Mouse (Mus musculus) ES-Bruce4 (cell line): ENCODE results near the gene Fam19a4. TPM values are rescaled to one million over a fixed set of nuclear protein-coding genes. Genes with fewer than 3 reads are reported as not detected.

ENCODE experiments used
- H3K27ac ChIP-seq: 2 replicates; pipeline ENCODE4 v1.5.1; 2012; ENCODE audit warnings: low read length, inconsistent platforms; ENCODE audit not compliant: insufficient read depth
- H3K27me3 ChIP-seq: 2 replicates; pipeline ENCODE4 v1.6.1; 2012; ENCODE audit warnings: mild to moderate bottlenecking, low read length, inconsistent platforms; ENCODE audit not compliant: control insufficient read depth, poor library complexity, insufficient read depth, severe bottlenecking
- H3K36me3 ChIP-seq: 2 replicates; pipeline ENCODE4 v1.6.1; 2012; ENCODE audit warnings: inconsistent platforms, mild to moderate bottlenecking, low read length, moderate library complexity; ENCODE audit not compliant: control insufficient read depth, poor library complexity, insufficient read depth, severe bottlenecking
- H3K4me1 ChIP-seq: one replicate; pipeline ENCODE4 v1.8.1; 2011; ENCODE audit warnings: low read length; ENCODE audit not compliant: control insufficient read depth, insufficient read depth
- H3K4me3 ChIP-seq: 2 replicates; pipeline ENCODE4 v1.5.1; 2011; ENCODE audit warnings: low read depth, mild to moderate bottlenecking, low read length
- H3K9ac ChIP-seq: 2 replicates; pipeline ENCODE4 v1.6.1; 2012; ENCODE audit warnings: low read depth, mild to moderate bottlenecking, inconsistent platforms; ENCODE audit not compliant: poor library complexity, severe bottlenecking
- H3K9me3 ChIP-seq: replicated peaks from 2 replicates; pipeline ENCODE4 v1.6.1; 2012; ENCODE audit warnings: mild to moderate bottlenecking, low read length, inconsistent platforms; ENCODE audit not compliant: control insufficient read depth, poor library complexity, insufficient read depth, severe bottlenecking
- CTCF ChIP-seq: IDR thresholded peaks from one replicate; pipeline ENCODE4 v1.8.1; 2011; ENCODE audit warnings: low read depth, low read length
- EP300 ChIP-seq: IDR thresholded peaks from 2 replicates; pipeline ENCODE4 v1.6.1; 2011; ENCODE audit warnings: low read depth, low read length; ENCODE audit not compliant: insufficient read depth
- POLR2A ChIP-seq: IDR thresholded peaks from one replicate; pipeline ENCODE4 v1.8.1; 2011; ENCODE audit warnings: low read length; ENCODE audit not compliant: insufficient read depth
- polyA plus RNA-seq: library from polyadenylated mRNA; stranded (reverse); fragments of >200 nt; gene quantifications from 2 replicates; pipeline ENCODE4 v1.2.4, GENCODE M21; 2011; ENCODE audit warnings: low read depth; ENCODE audit not compliant: missing spikeins, insufficient read depth, insufficient read length

The Fam19a4 gene
- polyA plus RNA-seq, 1 experiment = not detected

GRCm38 (mm10) chr6:97101190-97101957 is 41.2 kb upstream of the Fam19a4 start:
- Histone ChIP-seq H3K36me3 (no peaks in the 10 kb centered on the region), H3K27me3 (no peaks in the 10 kb centered on the region), H3K27ac (peak overlapping the region; percentile 96), H3K4me1 (peaks cover 7% of the 10 kb centered on the region), H3K9me3 (no peaks in the 10 kb centered on the region), H3K9ac (no peak overlapping the region), H3K4me3 (peak overlapping the region; percentile 7; the same call in 1 of the 2 replicates)
- TF ChIP-seq POLR2A (no peak), EP300 (peak; percentile 88)

- Histone ChIP-seq H3K4me1 (peaks cover 3% of the 10 kb centered on the region), H3K36me3 (no peaks in the 10 kb centered on the region), H3K27ac (no peak overlapping the region), H3K9me3 (peaks cover 3% of the 10 kb centered on the region; the same call in 1 of the 2 replicates), H3K27me3 (no peaks in the 10 kb centered on the region), H3K4me3 (no peak overlapping the region), H3K9ac (no peak overlapping the region)
- TF ChIP-seq POLR2A (no peak), EP300 (no peak), CTCF (no peak)
Observed at GRCm38 (mm10) chr6:97082336-97082735, 22.1 kb upstream of the Fam19a4 start.

GRCm38 (mm10) chr6:97080016-97080415 is 19.8 kb upstream of the Fam19a4 start:
- no peak overlapping the region for H3K9ac ChIP-seq
- H3K27ac ChIP-seq = no peak overlapping the region
- peaks cover 3% of the 10 kb centered on the region for H3K4me1 ChIP-seq
- TF ChIP-seq POLR2A (no peak), CTCF (no peak), EP300 (no peak)
- no peak overlapping the region for H3K4me3 ChIP-seq
- peaks cover 3% of the 10 kb centered on the region; the same call in 1 of the 2 replicates for H3K9me3 ChIP-seq
- H3K27me3 ChIP-seq = no peaks in the 10 kb centered on the region
- H3K36me3 ChIP-seq = no peaks in the 10 kb centered on the region

- H3K36me3 ChIP-seq = no peaks in the 10 kb centered on the region
- H3K9me3 ChIP-seq = no peaks in the 10 kb centered on the region
- no peaks in the 10 kb centered on the region for H3K27me3 ChIP-seq
- peak overlapping the region; percentile 8; the same call in 1 of the 2 replicates for H3K9ac ChIP-seq
- TF ChIP-seq CTCF (no peak), POLR2A (no peak), EP300 (no peak)
- peaks cover 3% of the 10 kb centered on the region for H3K4me1 ChIP-seq
- H3K4me3 ChIP-seq = peak overlapping the region; percentile 70
- H3K27ac ChIP-seq = no peak overlapping the region
Observed at GRCm38 (mm10) chr6:97059599-97059998, 614 bp downstream of the Fam19a4 start.

GRCm38 (mm10) chr6:97052196-97052770 is 7.9 kb downstream of the Fam19a4 start:
- Histone ChIP-seq H3K4me3 (no peak overlapping the region), H3K9ac (no peak overlapping the region), H3K36me3 (no peaks in the 10 kb centered on the region), H3K4me1 (peaks cover 4% of the 10 kb centered on the region), H3K27ac (no peak overlapping the region), H3K9me3 (no peaks in the 10 kb centered on the region), H3K27me3 (no peaks in the 10 kb centered on the region)
- no peak for TF ChIP-seq POLR2A
- no peak for TF ChIP-seq CTCF
- TF ChIP-seq EP300 = no peak

GRCm38 (mm10) chr6:97048403-97048802 is 11.8 kb downstream of the Fam19a4 start:
- H3K36me3 ChIP-seq = no peaks in the 10 kb centered on the region
- H3K4me3 ChIP-seq = no peak overlapping the region
- no peaks in the 10 kb centered on the region for H3K27me3 ChIP-seq
- TF ChIP-seq POLR2A = no peak
- TF ChIP-seq CTCF = no peak
- TF ChIP-seq EP300 = peak; percentile 83
- no peak overlapping the region for H3K9ac ChIP-seq
- no peaks in the 10 kb centered on the region for H3K9me3 ChIP-seq
- peaks cover 4% of the 10 kb centered on the region for H3K4me1 ChIP-seq
- H3K27ac ChIP-seq = no peak overlapping the region
